Mouse (Mus musculus) adrenal gland (tissue): ENCODE results near the gene Prss56.

Experiments
- intact Hi-C: fragments of 180-260 bp; cut with DNase I; formaldehyde crosslinking; loops from one replicate; pipeline ENCODE4 v1.15.1; 2025

The Prss56 gene

GRCm38 (mm10) chr1:87184751-87185139 is 1.6 kb downstream of the Prss56 start:
- intact Hi-C loops, result loop anchor here (2.0 to 5.0 kb wide), 3 partner anchors 86 to 567 kb away; no protein-coding TSS in a partner anchor

GRCm38 (mm10) chr1:87185526-87185925 is 2.4 kb downstream of the Prss56 start:
- intact Hi-C loops, result loop anchor here (2.0 to 5.0 kb wide), 3 partner anchors 87 to 568 kb away; no protein-coding TSS in a partner anchor

GRCm38 (mm10) chr1:87186261-87187036 is 3.3 kb downstream of the Prss56 start:
- intact Hi-C loops, result loop anchor here (5.0 kb wide), 2 partner anchors 534 to 569 kb away; no protein-coding TSS in a partner anchor

GRCm38 (mm10) chr1:87187037-87187355 is 3.9 kb downstream of the Prss56 start:
- intact Hi-C loops, result loop anchor here (5.0 kb wide), 2 partner anchors 535 to 570 kb away; no protein-coding TSS in a partner anchor

- intact Hi-C loops, result no loop called here
Observed at GRCm38 (mm10) chr1:87190429-87190828, 7.3 kb downstream of the Prss56 start, which contains the start of gene Chrnd. Gene Chrnd (plus strand): TSS chr1:87190607.

GRCm38 (mm10) chr1:87197296-87197695 is 14.2 kb downstream of the Prss56 start:
- intact Hi-C loops, result no loop called here

- intact Hi-C loops, result no loop called here
Observed at GRCm38 (mm10) chr1:87198119-87199065, 15.3 kb downstream of the Prss56 start.

- intact Hi-C loops, result no loop called here
Observed at GRCm38 (mm10) chr1:87200811-87201210, 17.7 kb downstream of the Prss56 start.

- intact Hi-C loops, result no loop called here
Observed at GRCm38 (mm10) chr1:87201848-87202247, 18.7 kb downstream of the Prss56 start.

GRCm38 (mm10) chr1:87203779-87204178 is 20.7 kb downstream of the Prss56 start:
- intact Hi-C loops, result no loop called here

GRCm38 (mm10) chr1:87204465-87204864 is 21.4 kb downstream of the Prss56 start, which contains the start of gene Chrng:
Gene Chrng (plus strand): TSS chr1:87204657.
- intact Hi-C loops, result no loop called here

- intact Hi-C loops, result no loop called here
Observed at GRCm38 (mm10) chr1:87205038-87205437, 21.9 kb downstream of the Prss56 start.

GRCm38 (mm10) chr1:87205502-87205901 is 22.4 kb downstream of the Prss56 start:
- intact Hi-C loops, result no loop called here

GRCm38 (mm10) chr1:87206339-87206738 is 23.2 kb downstream of the Prss56 start:
- intact Hi-C loops, result no loop called here

- intact Hi-C loops, result no loop called here
Observed at GRCm38 (mm10) chr1:87211431-87211830, 28.3 kb downstream of the Prss56 start.

- intact Hi-C loops, result no loop called here
Observed at GRCm38 (mm10) chr1:87213735-87214704, 30.9 kb downstream of the Prss56 start, which contains the start of gene Eif4e2. Gene Eif4e2 (plus strand): TSS chr1:87213914.

GRCm38 (mm10) chr1:87214748-87215147 is 31.6 kb downstream of the Prss56 start:
- intact Hi-C loops, result no loop called here

GRCm38 (mm10) chr1:87217938-87218337 is 34.8 kb downstream of the Prss56 start:
- intact Hi-C loops, result no loop called here

GRCm38 (mm10) chr1:87225739-87226138 is 42.6 kb downstream of the Prss56 start:
- intact Hi-C loops, result no loop called here

GRCm38 (mm10) chr1:87226409-87227159 is 43.5 kb downstream of the Prss56 start:
- intact Hi-C loops, result no loop called here
